Comparison of ENCODE assay signal across 12 mouse cellular contexts in genomic region chr10:105578291-105578845, GRCm38 (mm10). TPM values are rescaled to one million over a fixed set of nuclear protein-coding genes. Genes with fewer than 3 reads are reported as not detected.
DNase-seq lines count a peak whose midpoint lies in the region; ATAC-seq lines count a peak whose summit lies in the region.
"Had no signal": no experiment of that assay in that cellular context is flagged by ENCODE, and none has a peak within 500 bp of the region (broad histone marks: within the 10 kb centered on the region; RNA-seq: fewer than 3 reads in every experiment).

No protein-coding gene starts in this region.

- peak overlapping the region; percentile 17 for H3K4me2 ChIP-seq in hindbrain, embryonic 15.5 days
- H3K4me2 ChIP-seq in embryonic facial prominence, embryonic 15.5 days (replicated peaks), result peak overlapping the region; percentile 10; the same call in 1 of the 2 replicates
- H3K4me2 ChIP-seq: embryonic facial prominence, embryonic 12.5 days; neural tube, embryonic 12.5 days had no signal

- H3K4me1 ChIP-seq in hindbrain, embryonic 15.5 days (replicated peaks), result peaks cover 23% of the 10 kb centered on the region
- H3K4me1 ChIP-seq in hindbrain, embryonic 10.5 days (replicated peaks), result peaks cover 7% of the 10 kb centered on the region; the same call in 1 of the 2 replicates
- H3K4me1 ChIP-seq in embryonic facial prominence, embryonic 15.5 days, result peaks cover 18% of the 10 kb centered on the region
- H3K4me1 ChIP-seq: embryonic facial prominence, embryonic 12.5 days had no signal

- 45% methylated on average over 8 of the region's 8 CpGs for WGBS in hindbrain, embryonic 15.5 days
- WGBS in hindbrain, embryonic 10.5 days, result 78% methylated on average over 8 of the region's 8 CpGs
- WGBS in embryonic facial prominence, embryonic 15.5 days, result 48% methylated on average over 8 of the region's 8 CpGs

- H3K9me3 ChIP-seq in hindbrain, embryonic 15.5 days, result no peaks in the 10 kb centered on the region
- no peaks in the 10 kb centered on the region for H3K9me3 ChIP-seq in hindbrain, embryonic 10.5 days
- H3K9me3 ChIP-seq in embryonic facial prominence, embryonic 15.5 days (replicated peaks), result no peaks in the 10 kb centered on the region
- H3K9me3 ChIP-seq: embryonic facial prominence, embryonic 12.5 days; neural tube, embryonic 12.5 days had no signal

- no peaks in the 10 kb centered on the region for H3K27me3 ChIP-seq in hindbrain, embryonic 15.5 days
- no peaks in the 10 kb centered on the region for H3K27me3 ChIP-seq in hindbrain, embryonic 10.5 days (ENCODE audit: insufficient read depth, poor library complexity, severe bottlenecking)
- H3K27me3 ChIP-seq in embryonic facial prominence, embryonic 15.5 days, result no peaks in the 10 kb centered on the region
- H3K27me3 ChIP-seq: embryonic facial prominence, embryonic 12.5 days; neural tube, embryonic 12.5 days had no signal

- no peak for DNase-seq in hindbrain, embryonic 10.5 days (ENCODE audit: low spot score)
- peak; percentile 37 for DNase-seq in right cerebral cortex, adult 18-20 months
- no peak for DNase-seq in right cerebral cortex, postnatal 4 days
- DNase-seq in telencephalon, adult 2 months (ENCODE audit: low read depth, low spot score), result peak; percentile 38
- DNase-seq in adrenal gland, postnatal 4 days (ENCODE audit: low spot score in 2 of 2), result no peak
- DNase-seq: kidney, adult 8-10 months had no signal

- no peak for ATAC-seq in hindbrain, embryonic 15.5 days (ENCODE audit: low FRiP score, low read depth)
- ATAC-seq in embryonic facial prominence, embryonic 15.5 days (ENCODE audit: insufficient number of reproducible peaks, low FRiP score, low TSS enrichment, low read depth), result no peak
- ATAC-seq in granulocyte monocyte progenitor cell, adult 5-6 weeks (replicated peaks; ENCODE audit: poor library complexity, severe bottlenecking), result no peak
- ATAC-seq: lung, postnatal 0 days had no signal

- H3K9ac ChIP-seq in hindbrain, embryonic 15.5 days, result no peak overlapping the region
- no peak overlapping the region for H3K9ac ChIP-seq in embryonic facial prominence, embryonic 15.5 days
- H3K9ac ChIP-seq: embryonic facial prominence, embryonic 12.5 days; neural tube, embryonic 12.5 days had no signal

- H3K4me3 ChIP-seq in hindbrain, embryonic 15.5 days, result no peak overlapping the region
- H3K4me3 ChIP-seq in hindbrain, embryonic 10.5 days, result no peak overlapping the region
- H3K4me3 ChIP-seq in embryonic facial prominence, embryonic 15.5 days (replicated peaks), result no peak overlapping the region
- H3K4me3 ChIP-seq: embryonic facial prominence, embryonic 12.5 days; neural tube, embryonic 12.5 days had no signal

- no peaks in the 10 kb centered on the region for H3K36me3 ChIP-seq in hindbrain, embryonic 15.5 days
- H3K36me3 ChIP-seq in hindbrain, embryonic 10.5 days, result no peaks in the 10 kb centered on the region
- H3K36me3 ChIP-seq in embryonic facial prominence, embryonic 15.5 days, result no peaks in the 10 kb centered on the region
- H3K36me3 ChIP-seq: embryonic facial prominence, embryonic 12.5 days; neural tube, embryonic 12.5 days had no signal

- peak overlapping the region; percentile 57 for H3K27ac ChIP-seq in hindbrain, embryonic 15.5 days (replicated peaks)
- no peak overlapping the region for H3K27ac ChIP-seq in hindbrain, embryonic 10.5 days
- peak overlapping the region; percentile 30; the same call in 1 of the 2 replicates for H3K27ac ChIP-seq in embryonic facial prominence, embryonic 15.5 days (replicated peaks)
- H3K27ac ChIP-seq: embryonic facial prominence, embryonic 12.5 days; neural tube, embryonic 12.5 days had no signal

RNA-seq across cellular contexts. Expression of gene Tmtc2, which starts 4.1 kb away (rescaled TPM):
- 8.0 and 8.5 TPM in 2 replicates for polyA plus RNA-seq in hindbrain, embryonic 15.5 days (2015; fragmentation: Nextera tagmentation; extraction: Ambion mirVana)
- polyA plus RNA-seq in hindbrain, embryonic 10.5 days (2016; fragmentation: Nextera tagmentation; extraction: Ambion mirVana), result 7.0 and 8.0 TPM in 2 replicates
- polyA plus RNA-seq in embryonic facial prominence, embryonic 15.5 days (2015; fragmentation: Nextera tagmentation; extraction: Ambion mirVana), result 15.2 and 15.5 TPM in 2 replicates
- total RNA-seq in granulocyte monocyte progenitor cell, adult 5-6 weeks (2014; fragmentation: Nextera tagmentation), result 1.6 and 3.9 TPM in 2 replicates
- 0.73 and 0.82 TPM in 2 replicates for total RNA-seq in granulocyte monocyte progenitor cell, adult 5-6 weeks (2017)
- 10 to 100 TPM; 11.8 to 13.1 TPM for total RNA-seq in adrenal gland, postnatal 4 days (2021)

Comparison
In these comparisons a context has a peak if more than half of its experiments do, and no peak if none do; other contexts are left out.
1. DNase-seq: peak in right cerebral cortex, adult 18-20 months (single experiment) and telencephalon, adult 2 months (single experiment); none in hindbrain, embryonic 10.5 days (single experiment), right cerebral cortex, postnatal 4 days (single experiment) and adrenal gland, postnatal 4 days (0 of 2).